Mouse (Mus musculus) G1E-ER4 (cell line): Measurements from ENCODE around the gene Ffar4. TPM values are rescaled to one million over a fixed set of nuclear protein-coding genes. Genes with fewer than 3 reads are reported as not detected.

ENCODE experiments used
- GATA1 ChIP-seq: IDR thresholded peaks from one replicate; pipeline ENCODE4 v1.8.0; 2012; ENCODE audit warnings: low read length, inconsistent platforms
- polyA plus RNA-seq: library from polyadenylated mRNA; stranded (reverse); fragments of >175 nt; gene quantifications from 2 replicates; pipeline ENCODE4 v1.2.3, GENCODE M21; 2012

The Ffar4 gene
- polyA plus RNA-seq, 1 experiment: not detected

- no peak for TF ChIP-seq GATA1
Observed at GRCm38 (mm10) chr19:38126656-38127055, 29.8 kb downstream of the Ffar4 start.

GRCm38 (mm10) chr19:38132481-38132880 is 35.6 kb downstream of the Ffar4 start, which contains the start of gene Pde6c:
TSS of gene Pde6c (plus strand) at chr19:38132781.
- TF ChIP-seq GATA1: no peak

- TF ChIP-seq GATA1: no peak
Observed at GRCm38 (mm10) chr19:38133986-38134385, 37.1 kb downstream of the Ffar4 start.

GRCm38 (mm10) chr19:38134806-38135205 is 37.9 kb downstream of the Ffar4 start:
- no peak for TF ChIP-seq GATA1

GRCm38 (mm10) chr19:38143540-38144271 is 46.8 kb downstream of the Ffar4 start:
- no peak for TF ChIP-seq GATA1

- TF ChIP-seq GATA1: no peak
Observed at GRCm38 (mm10) chr19:38156243-38156642, 59.4 kb downstream of the Ffar4 start.

GRCm38 (mm10) chr19:38161648-38162354 is 64.9 kb downstream of the Ffar4 start:
- no peak for TF ChIP-seq GATA1

Other genes starting within 250 kb of the Ffar4 start
- gene Myof, start 53.5 kb upstream of the Ffar4 start, polyA plus RNA-seq: not detected in 2 replicates
- gene Cep55, start 42.1 kb upstream of the Ffar4 start, polyA plus RNA-seq: 2.2 and 2.4 TPM in 2 replicates
- gene Rbp4, start 28.2 kb downstream of the Ffar4 start, polyA plus RNA-seq: not detected in 2 replicates
- not detected in 2 replicates for gene Pde6c, start 35.7 kb downstream of the Ffar4 start, polyA plus RNA-seq
- gene Fra10ac1, start 127.1 kb downstream of the Ffar4 start, polyA plus RNA-seq: 11.4 and 17.8 TPM in 2 replicates
- gene Lgi1, start 167.5 kb downstream of the Ffar4 start, polyA plus RNA-seq: not detected in 2 replicates